Mouse (Mus musculus) testis, adult 2 months (tissue): Measurements from ENCODE around the gene Mpp3. TPM values are rescaled to one million over a fixed set of nuclear protein-coding genes. Genes with fewer than 3 reads are reported as not detected.

ENCODE experiments used
- H3K27ac ChIP-seq: fragments of 200-500 bp; 2 replicates; pipeline ENCODE4 v1.5.1; 2012; ENCODE audit warnings: low read depth, low read length; ENCODE audit not compliant: control insufficient read depth, insufficient read depth
- H3K27me3 ChIP-seq: fragments of 200-500 bp; 2 replicates; pipeline ENCODE4 v1.6.1; 2012; ENCODE audit warnings: mild to moderate bottlenecking, low read length, moderate library complexity; ENCODE audit not compliant: control insufficient read depth, insufficient read depth
- H3K36me3 ChIP-seq: fragments of 200-500 bp; 2 replicates; pipeline ENCODE4 v1.6.1; 2012; ENCODE audit warnings: mild to moderate bottlenecking, low read length; ENCODE audit not compliant: control insufficient read depth, insufficient read depth
- H3K4me1 ChIP-seq: fragments of 200-500 bp; 2 replicates; pipeline ENCODE4 v1.6.1; 2012; ENCODE audit warnings: low read length; ENCODE audit not compliant: control insufficient read depth, insufficient read depth
- H3K4me3 ChIP-seq: fragments of 200-500 bp; 2 replicates; pipeline ENCODE4 v1.5.1; 2012; ENCODE audit warnings: low read depth, mild to moderate bottlenecking, low read length, moderate library complexity, mixed read lengths; ENCODE audit not compliant: control insufficient read depth
- CTCF ChIP-seq: fragments of 200-500 bp; IDR thresholded peaks from 2 replicates; pipeline ENCODE4 v1.5.1; 2012; ENCODE audit warnings: low read depth, mild to moderate bottlenecking, inconsistent platforms, low read length, moderate library complexity; ENCODE audit not compliant: control insufficient read depth, insufficient read depth, insufficient replicate concordance
- POLR2A ChIP-seq: fragments of 200-500 bp; IDR thresholded peaks from 2 replicates; pipeline ENCODE4 v1.6.1; 2012; ENCODE audit warnings: low read depth, mild to moderate bottlenecking, inconsistent platforms, low read length, moderate library complexity; ENCODE audit not compliant: control insufficient read depth
- polyA plus RNA-seq: library from polyadenylated mRNA; depleted of rRNA; stranded (reverse); fragments of >200 nt; gene quantifications from 2 replicates; pipeline ENCODE4 v1.2.3, GENCODE M21; 2012; rRNA removed

Gene Mpp3
- polyA plus RNA-seq, 1 experiment: 11.0 TPM

GRCm38 (mm10) chr11:101953441-101953840 is 74.8 kb downstream of the Mpp3 start:
- Histone ChIP-seq H3K27me3 (no peaks in the 10 kb centered on the region), H3K27ac (no peak overlapping the region), H3K36me3 (no peaks in the 10 kb centered on the region), H3K4me1 (peaks cover 13% of the 10 kb centered on the region), H3K4me3 (no peak overlapping the region)
- TF ChIP-seq POLR2A (no peak), CTCF (no peak)

DNA sequence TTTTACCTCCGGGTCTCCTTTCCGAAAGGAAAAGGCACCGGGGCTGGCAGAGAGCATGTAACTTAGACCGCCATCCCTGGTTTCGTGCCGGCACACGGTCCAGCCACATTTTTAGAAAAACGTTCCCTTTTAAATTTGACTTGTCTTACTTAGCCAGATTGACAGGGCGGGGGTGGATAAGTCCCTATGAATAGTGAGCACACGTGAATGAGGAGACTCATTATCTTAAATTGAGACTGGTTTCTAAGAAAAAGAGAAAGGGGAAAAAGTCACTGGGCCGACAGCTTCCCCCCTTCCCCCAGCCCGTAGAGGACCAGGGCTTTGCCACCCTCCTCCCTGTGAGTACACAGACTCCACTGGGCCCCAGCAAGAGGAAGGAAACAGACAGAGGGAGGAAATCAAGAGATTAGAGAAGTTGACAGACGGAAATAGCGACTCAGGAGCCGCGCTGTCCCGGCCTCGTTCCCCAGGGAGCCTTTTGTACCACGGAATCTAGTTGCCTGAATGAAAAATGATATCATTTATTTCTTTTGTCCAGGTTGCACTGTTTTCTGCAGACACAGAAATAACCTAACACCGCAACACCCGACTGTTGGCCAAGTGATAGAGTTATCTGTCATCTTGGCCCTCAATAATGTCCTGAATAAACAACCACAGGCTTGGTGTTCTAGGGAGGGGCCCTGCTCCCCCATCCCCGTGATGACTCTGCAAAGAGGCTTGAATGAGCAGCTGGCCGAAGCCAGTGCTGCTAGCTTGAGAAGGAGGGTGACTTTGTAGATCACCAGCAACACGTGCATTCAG is 75.5 kb downstream of the Mpp3 start:
- H3K27ac ChIP-seq: peak overlapping the region; percentile 12; the same call in 1 of the 2 replicates
- TF ChIP-seq POLR2A: no peak
- no peak for TF ChIP-seq CTCF
- no peaks in the 10 kb centered on the region for H3K36me3 ChIP-seq
- H3K4me1 ChIP-seq: peaks cover 13% of the 10 kb centered on the region
- peak overlapping the region; percentile 77 for H3K4me3 ChIP-seq
- no peaks in the 10 kb centered on the region for H3K27me3 ChIP-seq

DNA sequence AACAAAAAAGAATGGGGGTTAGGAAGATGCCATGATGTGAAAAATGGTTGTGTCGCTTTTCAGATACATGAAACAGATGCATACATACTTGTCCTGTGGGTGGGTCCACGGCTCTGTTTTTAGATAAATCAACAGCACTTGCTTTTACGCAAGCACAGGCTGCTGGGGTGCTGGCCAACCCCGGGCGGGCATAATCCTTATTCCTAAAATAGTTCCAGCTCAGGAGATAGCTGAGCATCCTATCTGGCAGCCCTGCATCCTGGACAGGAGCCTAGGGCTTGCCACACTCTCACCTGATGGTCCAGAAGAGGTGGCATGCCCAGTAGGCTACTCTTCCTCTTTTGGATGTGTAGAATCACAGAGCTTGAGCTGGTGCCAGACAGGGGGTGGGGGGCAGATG is 78.2 kb downstream of the Mpp3 start:
- TF ChIP-seq CTCF (no peak), POLR2A (no peak)
- no peaks in the 10 kb centered on the region for H3K27me3 ChIP-seq
- H3K27ac ChIP-seq: no peak overlapping the region
- no peaks in the 10 kb centered on the region for H3K36me3 ChIP-seq
- no peak overlapping the region for H3K4me3 ChIP-seq
- H3K4me1 ChIP-seq: peaks cover 13% of the 10 kb centered on the region

Other genes with a start within 250 kb of the Mpp3 start
- gene Etv4, start 243.1 kb downstream of the Mpp3 start, polyA plus RNA-seq: 0.53 and 1.1 TPM in 2 replicates
- gene Meox1, start 134.1 kb downstream of the Mpp3 start, polyA plus RNA-seq: 0.18 and 1.7 TPM in 2 replicates
- 2.4 and 6.4 TPM in 2 replicates for gene Sost, start 61.4 kb downstream of the Mpp3 start, polyA plus RNA-seq
- 72.2 and 94.1 TPM in 2 replicates for gene Cfap97d1, start 44.2 kb downstream of the Mpp3 start, polyA plus RNA-seq
- 249 and 266 TPM in 2 replicates for gene Dusp3, start 41.4 kb downstream of the Mpp3 start, polyA plus RNA-seq
- 2.5 and 2.7 TPM in 2 replicates for gene Cd300lg, start 13.0 kb upstream of the Mpp3 start, polyA plus RNA-seq
- 1.2 and 1.5 TPM in 2 replicates for gene Mpp2, start 60.1 kb upstream of the Mpp3 start, polyA plus RNA-seq
- not detected in 2 replicates for gene Ppy, start 72.9 kb upstream of the Mpp3 start, polyA plus RNA-seq
- gene Pyy, start 79.4 kb upstream of the Mpp3 start, polyA plus RNA-seq: 8.2 and 9.4 TPM in 2 replicates
- 6.2 and 8.0 TPM in 2 replicates for gene Nags, start 117.1 kb upstream of the Mpp3 start, polyA plus RNA-seq
- 13.3 and 15.1 TPM in 2 replicates for gene Tmem101, start 127.9 kb upstream of the Mpp3 start, polyA plus RNA-seq
- 41.5 and 41.8 TPM in 2 replicates for gene Lsm12, start 156.8 kb upstream of the Mpp3 start, polyA plus RNA-seq
- gene G6pc3, start 161.2 kb upstream of the Mpp3 start, polyA plus RNA-seq: 416 and 434 TPM in 2 replicates
- 68.9 and 84.1 TPM in 2 replicates for gene Hdac5, start 201.7 kb upstream of the Mpp3 start, polyA plus RNA-seq
- 31.8 and 48.5 TPM in 2 replicates for gene BC030867, start 220.4 kb upstream of the Mpp3 start, polyA plus RNA-seq
- 0.10 and 0.11 TPM in 2 replicates for gene Asb16, start 240.3 kb upstream of the Mpp3 start, polyA plus RNA-seq